Mouse (Mus musculus): Measurements from ENCODE around the gene Ccdc28a. TPM values are rescaled to one million over a fixed set of nuclear protein-coding genes. Genes with fewer than 3 reads are reported as not detected.

Ccdc28a gene
- total RNA-seq, 2 experiments from 2014 or later: 5.1 to 11.1 TPM

GRCm38 (mm10) chr10:18197206-18197979 lies 37.4 kb downstream of the Ccdc28a start:
- peak; percentile 88 for ATAC-seq (replicated peaks; ENCODE audit: poor library complexity)

- peak; percentile 57 for ATAC-seq (replicated peaks; ENCODE audit: poor library complexity)
Measured at GRCm38 (mm10) chr10:18194737-18195141, 40.1 kb downstream of the Ccdc28a start.

GRCm38 (mm10) chr10:18194156-18194555 lies 40.6 kb downstream of the Ccdc28a start:
- no peak for ATAC-seq (replicated peaks; ENCODE audit: poor library complexity)

GRCm38 (mm10) chr10:18193221-18193620 lies 41.6 kb downstream of the Ccdc28a start:
- ATAC-seq (replicated peaks; ENCODE audit: poor library complexity): no peak

GRCm38 (mm10) chr10:18191706-18192105 lies 43.1 kb downstream of the Ccdc28a start:
- ATAC-seq (replicated peaks; ENCODE audit: poor library complexity): peak; percentile 22; the same call in 1 of the 2 replicates

- ATAC-seq (replicated peaks; ENCODE audit: poor library complexity): no peak
Measured at GRCm38 (mm10) chr10:18189498-18189897, 45.3 kb downstream of the Ccdc28a start.

GRCm38 (mm10) chr10:18188564-18188963 lies 46.2 kb downstream of the Ccdc28a start:
- ATAC-seq (replicated peaks; ENCODE audit: poor library complexity): 0 out of 2 replicates have a peak, but pooled peaks have one; percentile 38

- no peak for ATAC-seq (replicated peaks; ENCODE audit: poor library complexity)
Measured at GRCm38 (mm10) chr10:18182246-18182645, 52.6 kb downstream of the Ccdc28a start.

GRCm38 (mm10) chr10:18177304-18177703 lies 57.5 kb downstream of the Ccdc28a start:
- ATAC-seq (replicated peaks; ENCODE audit: poor library complexity): no peak

GRCm38 (mm10) chr10:18176722-18177121 lies 58.1 kb downstream of the Ccdc28a start:
- ATAC-seq (replicated peaks; ENCODE audit: poor library complexity): peak; percentile 56

GRCm38 (mm10) chr10:18175087-18175486 lies 59.7 kb downstream of the Ccdc28a start:
- peak; percentile 69 for ATAC-seq (replicated peaks; ENCODE audit: poor library complexity)

Other genes with a start within 250 kb of the Ccdc28a start
- gene Abracl, start 211.7 kb downstream of the Ccdc28a start, total RNA-seq (2015): 274 and 350 TPM in 2 replicates
- 298 and 321 TPM in 2 replicates for gene Abracl, start 211.7 kb downstream of the Ccdc28a start, total RNA-seq (2017)
- 76.9 and 86.2 TPM in 2 replicates for gene Reps1, start 179.1 kb downstream of the Ccdc28a start, total RNA-seq (2015)
- 39.2 and 47.2 TPM in 2 replicates for gene Reps1, start 179.1 kb downstream of the Ccdc28a start, total RNA-seq (2017)
- 0.93 TPM in 1 of 2 replicates, not detected in the other for gene Ect2l, start 24.1 kb downstream of the Ccdc28a start, total RNA-seq (2015)
- 0.03 and 1.3 TPM in 2 replicates for gene Ect2l, start 24.1 kb downstream of the Ccdc28a start, total RNA-seq (2017)
- gene Nhsl1, start 84.0 kb upstream of the Ccdc28a start, total RNA-seq (2015): 0.83 and 2.5 TPM in 2 replicates
- gene Nhsl1, start 84.0 kb upstream of the Ccdc28a start, total RNA-seq (2017): 0.25 and 0.91 TPM in 2 replicates

Measured in megakaryocyte progenitor cell, adult 5-6 weeks (primary cell).